2 mouse cellular contexts compared by ENCODE assay signal in the genomic region with DNA sequence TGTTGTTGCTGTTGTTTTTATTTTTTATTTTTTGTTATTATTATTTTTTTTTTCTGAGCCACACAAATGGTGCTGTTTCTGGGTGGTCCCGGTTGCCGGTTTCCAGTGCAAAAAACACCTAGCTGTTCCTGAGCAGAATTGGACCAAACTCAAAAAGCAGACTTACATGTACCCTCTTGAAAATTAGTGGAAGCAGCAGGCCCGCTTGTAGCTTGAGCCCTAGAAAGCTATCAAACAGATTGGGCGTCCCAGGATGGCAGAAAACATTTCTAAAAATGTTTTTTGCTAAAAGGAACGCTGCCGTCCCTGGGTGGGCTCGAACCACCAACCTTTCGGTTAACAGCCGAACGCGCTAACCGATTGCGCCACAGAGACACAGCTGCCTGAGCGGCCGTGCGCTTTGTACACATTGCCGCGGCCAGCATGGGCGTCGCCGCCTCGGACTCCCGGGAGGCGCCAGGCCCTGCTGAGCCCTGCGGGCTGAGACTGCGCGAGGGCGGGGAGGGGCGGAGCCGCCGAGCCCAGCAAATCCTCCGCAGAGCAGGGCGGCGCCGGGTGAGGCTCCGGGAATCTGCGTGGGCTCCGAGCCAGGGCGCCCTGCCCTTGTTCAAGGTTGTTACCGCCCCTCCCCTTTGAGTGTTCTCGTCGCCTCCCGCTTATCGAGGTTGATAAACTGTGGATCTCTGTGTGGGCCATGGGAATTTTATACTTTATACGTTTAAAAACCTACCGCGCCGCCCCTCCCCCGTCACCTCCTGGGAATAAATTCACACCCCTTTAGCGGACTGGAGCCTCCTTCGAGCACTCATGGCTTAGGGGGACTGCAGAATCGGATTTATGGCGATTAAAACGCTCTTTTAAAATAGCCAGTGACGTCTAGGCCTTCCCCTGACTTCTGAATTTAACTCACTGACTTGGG.
TF ChIP-seq lines count a peak whose summit lies in the region.

No protein-coding gene starts in this region.

TF ChIP-seq in C2C12, 6 proteins besides CTCF, POLR2A, EP300 and RAD21:
- TF ChIP-seq CEBPB (IDR thresholded peaks at IDR 0.05; ENCODE audit: low read depth) (peak; percentile 66), MAX (IDR thresholded peaks at IDR 0.05) (no peak)

TF ChIP-seq in myocyte, 11 proteins besides CTCF, POLR2A, EP300 and RAD21:
- TF ChIP-seq POLR2AphosphoS2 (IDR thresholded peaks at IDR 0.05; ENCODE audit: insufficient read length, low read depth) (peak; percentile 56), CEBPB (IDR thresholded peaks at IDR 0.05; ENCODE audit: insufficient read depth, poor library complexity, severe bottlenecking) (peak; percentile 79), MYOD1 (IDR thresholded peaks at IDR 0.05; ENCODE audit: control insufficient read depth in 1 of 3, insufficient read length in 2 of 3, low read depth in 2 of 3) (peak in 2 of 3 experiments; percentile 15 to 68), MAX (IDR thresholded peaks at IDR 0.05; ENCODE audit: low read depth) (no peak), MYOG (IDR thresholded peaks at IDR 0.05; ENCODE audit: control insufficient read depth in 1 of 3, insufficient read depth in 1 of 3, insufficient read length in 2 of 3, low read depth in 2 of 3) (peak in 2 of 3 experiments; percentile 47 to 75)
